Mouse (Mus musculus): ENCODE data around the gene Ppp1r14c.

Gene Ppp1r14c

GRCm38 (mm10) chr10:3366036-3366869, at the start of gene Ppp1r14c:
Gene Ppp1r14c (plus strand): TSS chr10:3366057.
- peak; percentile 82 for DNase-seq (ENCODE audit: extremely low read depth, insufficient read length, low spot score)

- peak; percentile 56 for DNase-seq (ENCODE audit: extremely low read depth, insufficient read length, low spot score)
Observed at GRCm38 (mm10) chr10:3321406-3321805, 44.5 kb upstream of the Ppp1r14c start.

GRCm38 (mm10) chr10:3325447-3325846, 40.4 kb upstream of the Ppp1r14c start:
- DNase-seq (ENCODE audit: extremely low read depth, insufficient read length, low spot score): peak; percentile 18

- DNase-seq (ENCODE audit: extremely low read depth, insufficient read length, low spot score): no peak
Observed at GRCm38 (mm10) chr10:3332880-3333279, 33.0 kb upstream of the Ppp1r14c start.

- DNase-seq (ENCODE audit: extremely low read depth, insufficient read length, low spot score): no peak
Observed at GRCm38 (mm10) chr10:3334570-3334969, 31.3 kb upstream of the Ppp1r14c start.

GRCm38 (mm10) chr10:3336729-3337329, 29.0 kb upstream of the Ppp1r14c start:
- no peak for DNase-seq (ENCODE audit: extremely low read depth, insufficient read length, low spot score)

GRCm38 (mm10) chr10:3337330-3337901, 28.4 kb upstream of the Ppp1r14c start:
- no peak for DNase-seq (ENCODE audit: extremely low read depth, insufficient read length, low spot score)

- no peak for DNase-seq (ENCODE audit: extremely low read depth, insufficient read length, low spot score)
Observed at GRCm38 (mm10) chr10:3345706-3346105, 20.2 kb upstream of the Ppp1r14c start.

- DNase-seq (ENCODE audit: extremely low read depth, insufficient read length, low spot score): no peak
Observed at GRCm38 (mm10) chr10:3359531-3359930, 6.3 kb upstream of the Ppp1r14c start.

GRCm38 (mm10) chr10:3365671-3366035, 204 bp upstream of the Ppp1r14c start:
- DNase-seq (ENCODE audit: extremely low read depth, insufficient read length, low spot score): no peak

GRCm38 (mm10) chr10:3366870-3367431, 1.1 kb downstream of the Ppp1r14c start:
- DNase-seq (ENCODE audit: extremely low read depth, insufficient read length, low spot score): no peak

GRCm38 (mm10) chr10:3367440-3367839, 1.6 kb downstream of the Ppp1r14c start:
- peak; percentile 33 for DNase-seq (ENCODE audit: extremely low read depth, insufficient read length, low spot score)

- DNase-seq (ENCODE audit: extremely low read depth, insufficient read length, low spot score): peak; percentile 10
Observed at GRCm38 (mm10) chr10:3383176-3383575, 17.3 kb downstream of the Ppp1r14c start.

- DNase-seq (ENCODE audit: extremely low read depth, insufficient read length, low spot score): no peak
Observed at GRCm38 (mm10) chr10:3392251-3392650, 26.4 kb downstream of the Ppp1r14c start.

GRCm38 (mm10) chr10:3393548-3393947, 27.7 kb downstream of the Ppp1r14c start:
- DNase-seq (ENCODE audit: extremely low read depth, insufficient read length, low spot score): no peak

GRCm38 (mm10) chr10:3394193-3394592, 28.3 kb downstream of the Ppp1r14c start:
- DNase-seq (ENCODE audit: extremely low read depth, insufficient read length, low spot score): no peak

- no peak for DNase-seq (ENCODE audit: extremely low read depth, insufficient read length, low spot score)
Observed at GRCm38 (mm10) chr10:3394671-3395288, 28.9 kb downstream of the Ppp1r14c start.

- no peak for DNase-seq (ENCODE audit: extremely low read depth, insufficient read length, low spot score)
Observed at GRCm38 (mm10) chr10:3395341-3395931, 29.6 kb downstream of the Ppp1r14c start.

GRCm38 (mm10) chr10:3396008-3396795, 30.3 kb downstream of the Ppp1r14c start:
- no peak for DNase-seq (ENCODE audit: extremely low read depth, insufficient read length, low spot score)

- DNase-seq (ENCODE audit: extremely low read depth, insufficient read length, low spot score): no peak
Observed at GRCm38 (mm10) chr10:3397406-3397805, 31.5 kb downstream of the Ppp1r14c start.

All from 3134 (cell line).